In the genomic region with DNA sequence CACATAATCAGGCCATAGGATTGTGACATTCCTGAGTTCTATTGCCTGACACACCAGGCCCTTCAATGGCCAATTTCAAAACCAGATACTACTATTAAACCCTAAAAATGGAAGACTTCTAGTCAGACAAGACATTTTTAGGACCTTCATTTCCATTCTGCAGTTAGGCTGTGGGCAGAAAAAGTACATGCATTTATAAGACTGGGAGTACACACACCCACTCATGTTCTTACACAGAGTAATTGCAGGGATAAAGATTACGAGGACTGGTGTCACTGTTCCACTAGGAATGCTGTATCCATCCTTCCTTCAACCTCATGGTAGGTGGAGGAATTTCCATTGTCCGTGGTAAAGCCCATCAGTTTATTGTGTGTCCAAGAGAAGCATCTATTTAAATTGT, we compare ENCODE assay signal across 16 mouse cellular contexts.
"Had no signal": no experiment of that assay in that cellular context is flagged by ENCODE, and none has a peak within 500 bp of the region (broad histone marks: within the 10 kb centered on the region; RNA-seq: fewer than 3 reads in every experiment).

No protein-coding gene starts in this region.

- ATAC-seq: hindbrain, embryonic 16.5 days; intestine, embryonic 16.5 days; liver, embryonic 12.5 days had no signal

- DNase-seq: gastrocnemius, adult 2 months; gastrocnemius, postnatal 10 days; gastrocnemius, postnatal 25 days; heart, adult 18-20 months; heart, postnatal 10 days; heart, postnatal 4 days; kidney, adult 11 months; kidney, adult 2 months; kidney, adult 9 months; kidney, postnatal 14 days; kidney, postnatal 36 days; layer of hippocampus, adult 9-11 months; layer of hippocampus, postnatal 36 days had no signal
